Mouse (Mus musculus) CH12.LX (cell line): ENCODE results near the gene Olfr643.

Experiments
- CTCF ChIP-seq, 2 experiments: IDR thresholded peaks in 1 of 2; conservative IDR thresholded peaks in 1 of 2; 2 replicates each; pipeline ENCODE4 v1.5.1; 2011 to 2012; ENCODE audit warnings: low read depth in 2 of 2, low read length in 2 of 2, improper control_type of control experiment in 1 of 2, inconsistent platforms in 1 of 2, mild to moderate bottlenecking in 1 of 2, moderate library complexity in 1 of 2
- E2F4 ChIP-seq: IDR thresholded peaks from 2 replicates; pipeline ENCODE4 v1.6.1; 2011; ENCODE audit warnings: low read depth, low read length, improper control_type of control experiment; ENCODE audit not compliant: insufficient replicate concordance
- MEF2A ChIP-seq: IDR thresholded peaks from 2 replicates; pipeline ENCODE4 v1.6.1; 2014; ENCODE audit warnings: low read depth, mild to moderate bottlenecking, inconsistent platforms, low read length, improper control_type of control experiment, borderline replicate concordance
- SIN3A ChIP-seq: IDR thresholded peaks from 2 replicates; pipeline ENCODE4 v1.6.1; 2012; ENCODE audit warnings: low read length, improper control_type of control experiment, inconsistent platforms
- TBP ChIP-seq: conservative IDR thresholded peaks from 2 replicates; pipeline ENCODE4 v1.6.1; 2011; ENCODE audit warnings: low read depth, low read length, improper control_type of control experiment
- UBTF ChIP-seq: IDR thresholded peaks from 2 replicates; pipeline ENCODE4 v1.6.1; 2012; ENCODE audit warnings: low read depth, mild to moderate bottlenecking, inconsistent platforms, low read length, improper control_type of control experiment, moderate library complexity
- USF1 ChIP-seq: IDR thresholded peaks from 2 replicates; pipeline ENCODE4 v1.6.1; 2014; ENCODE audit warnings: low read depth, mild to moderate bottlenecking, inconsistent platforms, low read length, improper control_type of control experiment

DNA sequence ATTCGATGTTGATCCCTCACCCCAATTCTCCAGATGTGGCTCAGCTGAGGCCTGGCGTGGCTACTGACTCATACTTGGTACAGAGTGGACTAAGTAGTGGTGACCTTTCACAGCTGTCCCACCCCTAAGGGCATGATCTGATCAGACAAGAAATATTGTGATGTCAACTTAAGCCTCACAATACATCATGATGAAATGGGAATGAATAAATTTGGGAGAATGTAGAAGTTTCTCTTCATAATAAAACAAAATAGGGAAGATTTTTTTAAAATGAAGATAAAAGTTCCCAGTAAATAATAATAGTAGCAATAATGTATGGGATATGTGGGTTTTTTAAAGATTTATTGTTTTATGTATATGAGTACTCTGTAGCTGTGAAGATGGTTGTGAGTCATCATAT lies 13.3 kb upstream of the Olfr643 start, which contains the start of gene Ubqlnl:
- TF ChIP-seq USF1 (no peak), MEF2A (no peak), TBP (no peak), UBTF (no peak), SIN3A (no peak), E2F4 (no peak), CTCF (conservative IDR thresholded peaks at IDR 0.05 in 1 of 2, IDR thresholded peaks at IDR 0.05 in 1 of 2; ENCODE audit: low read depth in 2 of 2, low read length in 2 of 2) (no peak)
